Mouse (Mus musculus) testis, adult 2 months (tissue): Measurements from ENCODE around the gene Cic. TPM values are rescaled to one million over a fixed set of nuclear protein-coding genes. Genes with fewer than 3 reads are reported as not detected.
A peak's percentile ranks its signal among the peaks of the same experiment; 100 is the strongest.

Experiments
- H3K27ac ChIP-seq: fragments of 200-500 bp; 2 replicates; pipeline ENCODE4 v1.5.1; 2012; ENCODE audit warnings: low read depth, low read length; ENCODE audit not compliant: control insufficient read depth, insufficient read depth
- H3K27me3 ChIP-seq: fragments of 200-500 bp; 2 replicates; pipeline ENCODE4 v1.6.1; 2012; ENCODE audit warnings: mild to moderate bottlenecking, low read length, moderate library complexity; ENCODE audit not compliant: control insufficient read depth, insufficient read depth
- H3K36me3 ChIP-seq: fragments of 200-500 bp; 2 replicates; pipeline ENCODE4 v1.6.1; 2012; ENCODE audit warnings: mild to moderate bottlenecking, low read length; ENCODE audit not compliant: control insufficient read depth, insufficient read depth
- H3K4me1 ChIP-seq: fragments of 200-500 bp; 2 replicates; pipeline ENCODE4 v1.6.1; 2012; ENCODE audit warnings: low read length; ENCODE audit not compliant: control insufficient read depth, insufficient read depth
- H3K4me3 ChIP-seq: fragments of 200-500 bp; 2 replicates; pipeline ENCODE4 v1.5.1; 2012; ENCODE audit warnings: low read depth, mild to moderate bottlenecking, low read length, moderate library complexity, mixed read lengths; ENCODE audit not compliant: control insufficient read depth
- CTCF ChIP-seq: fragments of 200-500 bp; IDR thresholded peaks from 2 replicates; pipeline ENCODE4 v1.5.1; 2012; ENCODE audit warnings: low read depth, mild to moderate bottlenecking, inconsistent platforms, low read length, moderate library complexity; ENCODE audit not compliant: control insufficient read depth, insufficient read depth, insufficient replicate concordance
- POLR2A ChIP-seq: fragments of 200-500 bp; IDR thresholded peaks from 2 replicates; pipeline ENCODE4 v1.6.1; 2012; ENCODE audit warnings: low read depth, mild to moderate bottlenecking, inconsistent platforms, low read length, moderate library complexity; ENCODE audit not compliant: control insufficient read depth
- polyA plus RNA-seq: library from polyadenylated mRNA; depleted of rRNA; stranded (reverse); fragments of >200 nt; gene quantifications from 2 replicates; pipeline ENCODE4 v1.2.3, GENCODE M21; 2012

The Cic gene
- polyA plus RNA-seq, 1 experiment, result 41.8 TPM

DNA sequence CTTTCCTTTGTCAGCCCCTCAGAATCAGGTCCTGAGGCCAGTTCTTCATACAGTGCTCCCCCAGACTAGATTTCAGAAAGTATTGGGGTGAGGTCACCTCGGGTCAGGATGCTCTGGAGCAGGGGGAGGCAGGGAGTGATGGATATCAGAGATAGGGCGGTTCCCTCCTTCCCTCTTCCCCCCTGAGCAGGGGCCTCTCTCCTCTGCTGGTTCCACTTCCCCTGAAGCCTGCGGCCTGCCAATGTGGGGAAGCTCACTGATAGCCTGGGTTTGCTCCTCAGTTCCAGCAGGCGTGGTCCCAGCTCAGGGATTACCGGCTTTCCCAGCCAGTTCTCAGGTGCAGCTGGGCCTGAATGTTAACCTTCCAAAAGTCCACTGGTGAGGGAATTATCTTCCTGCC is 16.1 kb downstream of the Cic start:
- H3K27me3 ChIP-seq, result no peaks in the 10 kb centered on the region
- peaks cover 5% of the 10 kb centered on the region for H3K36me3 ChIP-seq
- H3K4me3 ChIP-seq, result peak overlapping the region; percentile 95
- no peak overlapping the region for H3K27ac ChIP-seq
- TF ChIP-seq POLR2A (no peak), CTCF (no peak)
- peaks cover 43% of the 10 kb centered on the region for H3K4me1 ChIP-seq

DNA sequence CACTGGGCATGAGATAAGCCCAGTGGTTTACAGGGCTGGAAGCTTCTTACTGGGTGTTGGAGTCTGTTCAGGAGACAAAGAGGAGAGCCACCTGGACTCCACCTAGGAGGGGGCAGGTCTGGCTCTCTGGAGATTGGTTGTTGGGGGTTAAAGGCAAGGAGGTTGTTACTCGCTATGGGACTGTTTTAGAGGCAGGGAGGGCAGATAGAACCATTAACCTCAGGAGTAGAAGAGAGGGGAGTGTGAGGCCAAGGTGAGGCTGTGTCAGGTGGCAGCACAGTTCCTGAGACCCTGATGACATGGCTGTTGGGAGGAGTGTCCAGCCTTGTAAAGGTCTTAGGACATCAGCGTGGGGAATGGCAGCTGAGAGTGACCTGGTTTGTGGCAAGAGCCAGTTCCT is 16.7 kb downstream of the Cic start:
- Histone ChIP-seq H3K4me1 (peaks cover 39% of the 10 kb centered on the region), H3K27ac (no peak overlapping the region)

DNA sequence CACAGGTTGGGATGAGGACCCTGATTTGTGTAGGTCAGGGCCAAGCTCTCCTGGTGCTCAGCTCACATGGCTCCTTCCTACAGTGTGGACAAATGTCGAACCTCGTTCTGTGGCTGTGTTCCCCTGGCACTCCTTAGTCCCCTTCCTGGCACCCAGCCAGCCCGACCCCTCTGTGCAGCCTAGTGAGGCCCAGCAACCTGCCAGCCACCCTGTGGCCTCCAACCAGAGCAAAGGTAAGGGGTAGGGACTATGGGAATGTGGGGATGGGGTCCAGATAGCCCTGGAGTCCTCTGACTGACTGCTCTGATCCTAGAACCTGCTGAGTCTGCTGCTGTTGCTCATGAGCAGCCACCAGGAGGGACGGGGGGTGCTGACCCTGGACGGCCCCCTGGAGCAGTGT is 17.3 kb downstream of the Cic start:
- H3K4me3 ChIP-seq, result no peak overlapping the region
- no peak for TF ChIP-seq CTCF
- no peak for TF ChIP-seq POLR2A
- H3K27me3 ChIP-seq, result no peaks in the 10 kb centered on the region
- peaks cover 5% of the 10 kb centered on the region for H3K36me3 ChIP-seq
- peaks cover 33% of the 10 kb centered on the region for H3K4me1 ChIP-seq
- no peak overlapping the region for H3K27ac ChIP-seq

More for the DNA sequence above, 16.7 kb downstream of the Cic start:
- no peak for TF ChIP-seq POLR2A
- no peak for TF ChIP-seq CTCF
- Histone ChIP-seq H3K36me3 (peaks cover 5% of the 10 kb centered on the region), H3K4me3 (no peak overlapping the region), H3K27me3 (no peaks in the 10 kb centered on the region)

DNA sequence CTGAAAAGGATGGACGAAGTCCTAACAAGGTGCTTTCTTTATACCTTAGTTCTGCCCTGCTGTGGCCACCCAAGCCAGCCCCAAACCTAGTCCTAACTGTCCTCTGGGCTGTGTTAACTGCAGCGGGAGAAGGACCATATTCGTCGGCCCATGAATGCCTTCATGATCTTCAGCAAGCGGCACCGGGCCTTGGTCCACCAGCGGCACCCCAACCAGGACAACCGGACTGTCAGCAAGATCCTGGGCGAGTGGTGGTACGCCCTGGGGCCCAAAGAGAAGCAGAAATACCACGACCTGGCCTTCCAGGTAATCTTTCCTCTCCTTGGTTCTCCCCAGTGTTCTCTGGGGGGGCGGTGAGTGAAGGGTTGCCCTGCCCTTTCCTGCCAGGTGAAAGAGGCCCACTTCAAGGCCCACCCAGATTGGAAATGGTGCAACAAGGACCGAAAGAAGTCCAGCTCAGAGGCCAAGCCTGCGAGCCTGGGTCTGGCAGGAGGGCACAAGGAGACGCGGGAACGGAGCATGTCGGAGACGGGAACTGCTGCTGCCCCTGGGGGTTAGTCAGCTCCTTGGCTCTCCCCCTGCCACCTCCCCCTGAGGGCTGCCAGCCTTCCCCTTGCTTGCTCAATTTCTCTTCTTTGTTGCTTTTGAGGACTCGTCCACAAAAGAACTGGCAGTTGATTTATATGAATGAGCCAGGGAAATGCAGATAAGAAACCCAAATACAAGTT is 18.2 kb downstream of the Cic start:
- Histone ChIP-seq H3K27ac (no peak overlapping the region), H3K36me3 (peaks cover 5% of the 10 kb centered on the region), H3K27me3 (no peaks in the 10 kb centered on the region), H3K4me1 (peaks cover 24% of the 10 kb centered on the region), H3K4me3 (no peak overlapping the region)
- TF ChIP-seq CTCF (no peak), POLR2A (no peak)

DNA sequence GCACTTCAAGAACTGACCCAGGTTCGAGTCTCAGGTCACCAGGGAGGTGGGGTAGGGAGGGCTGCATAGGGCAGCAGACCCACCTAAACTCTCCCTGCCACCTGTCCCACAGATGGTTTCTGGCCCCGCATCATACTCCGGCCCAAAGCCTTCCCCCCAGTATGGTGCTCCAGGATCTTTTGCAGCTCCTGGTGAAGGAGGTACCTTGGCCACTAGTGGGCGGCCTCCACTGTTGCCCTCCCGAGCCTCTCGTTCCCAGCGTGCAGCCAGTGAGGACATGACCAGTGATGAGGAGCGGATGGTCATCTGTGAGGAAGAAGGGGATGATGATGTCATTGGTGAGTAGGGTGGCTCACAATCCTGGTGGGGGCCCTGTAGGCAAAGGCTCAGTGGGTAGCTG is 19.5 kb downstream of the Cic start:
- Histone ChIP-seq H3K27ac (no peak overlapping the region), H3K4me1 (peaks cover 14% of the 10 kb centered on the region), H3K36me3 (peaks cover 5% of the 10 kb centered on the region), H3K4me3 (no peak overlapping the region), H3K27me3 (no peaks in the 10 kb centered on the region)
- TF ChIP-seq POLR2A (no peak), CTCF (peak; percentile 19; the same call in 1 of the 2 replicates)

DNA sequence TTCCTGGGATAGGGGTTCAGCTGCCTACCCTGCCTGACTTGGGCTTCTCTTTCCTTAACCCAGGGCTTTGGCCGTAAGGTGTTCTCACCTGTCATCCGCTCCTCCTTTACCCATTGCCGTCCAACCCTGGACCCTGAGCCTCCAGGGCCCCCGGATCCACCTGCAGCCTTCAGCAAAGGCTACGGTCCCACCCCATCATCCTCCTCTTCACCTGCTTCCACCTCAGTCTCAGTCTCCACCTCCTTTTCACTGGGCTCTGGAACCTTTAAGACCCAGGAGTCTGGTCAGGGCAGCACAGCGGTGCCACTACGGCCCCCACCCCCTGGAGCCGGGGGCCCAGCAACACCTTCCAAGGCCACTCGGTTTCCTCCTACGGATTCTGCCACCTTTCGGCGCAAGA is 20.5 kb downstream of the Cic start:
- Histone ChIP-seq H3K4me3 (no peak overlapping the region), H3K36me3 (peaks cover 5% of the 10 kb centered on the region), H3K4me1 (peaks cover 10% of the 10 kb centered on the region), H3K27ac (no peak overlapping the region), H3K27me3 (no peaks in the 10 kb centered on the region)
- TF ChIP-seq POLR2A (no peak), CTCF (no peak)

DNA sequence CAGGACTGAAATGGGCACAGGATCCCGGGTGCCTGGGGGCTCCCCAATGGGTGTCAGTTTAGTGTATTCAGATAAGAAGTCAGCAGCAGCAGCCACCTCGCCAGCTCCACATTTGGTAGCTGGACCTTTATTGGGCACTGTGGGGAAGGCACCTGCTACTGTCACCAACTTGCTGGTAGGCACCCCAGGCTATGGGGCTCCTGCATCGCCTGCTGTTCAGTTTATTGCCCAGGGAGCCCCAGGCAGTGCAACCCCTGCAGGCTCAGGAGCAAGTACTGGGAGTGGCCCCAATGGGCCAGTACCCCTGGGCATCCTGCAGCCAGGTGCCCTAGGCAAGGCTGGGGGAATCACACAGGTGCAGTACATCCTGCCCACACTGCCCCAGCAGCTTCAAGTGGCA is 21.2 kb downstream of the Cic start:
- H3K4me3 ChIP-seq, result no peak overlapping the region
- H3K27me3 ChIP-seq, result no peaks in the 10 kb centered on the region
- H3K4me1 ChIP-seq, result peaks cover 3% of the 10 kb centered on the region
- H3K27ac ChIP-seq, result no peak overlapping the region
- H3K36me3 ChIP-seq, result peaks cover 5% of the 10 kb centered on the region
- TF ChIP-seq CTCF, result no peak
- TF ChIP-seq POLR2A, result no peak

DNA sequence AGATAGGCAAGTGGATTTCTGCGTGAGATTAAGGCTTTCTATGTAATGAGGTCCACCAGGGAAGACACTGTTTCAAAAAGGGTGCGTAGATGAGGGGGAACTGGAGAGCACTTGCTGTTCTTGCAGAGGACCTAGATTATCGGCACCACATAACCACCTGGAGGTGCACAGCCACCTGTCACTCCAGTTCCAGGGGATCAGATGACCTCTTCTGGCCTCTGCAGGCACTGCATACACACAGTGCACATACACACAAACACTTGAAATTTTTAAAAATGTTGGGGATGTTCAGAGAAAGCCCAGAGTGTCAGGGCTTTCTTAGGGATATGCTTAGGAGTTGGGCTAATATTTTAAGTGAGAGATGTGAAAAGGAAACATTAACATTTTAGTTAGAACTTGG is 22.4 kb downstream of the Cic start:
- Histone ChIP-seq H3K36me3 (peaks cover 3% of the 10 kb centered on the region), H3K27ac (no peak overlapping the region), H3K4me3 (no peak overlapping the region), H3K27me3 (no peaks in the 10 kb centered on the region), H3K4me1 (no peaks in the 10 kb centered on the region)
- TF ChIP-seq POLR2A, result no peak
- no peak for TF ChIP-seq CTCF
